Mouse (Mus musculus) olfactory bulb, adult 2 months (tissue): ENCODE measurements around the gene Bcl2l10. TPM values are rescaled to one million over a fixed set of nuclear protein-coding genes. Genes with fewer than 3 reads are reported as not detected.

Source experiments
- H3K27ac ChIP-seq: fragments of 200-500 bp; 2 replicates; pipeline ENCODE4 v1.5.1; 2012; ENCODE audit warnings: low read depth, low read length; ENCODE audit not compliant: insufficient read depth
- H3K4me1 ChIP-seq: fragments of 200-500 bp; 2 replicates; pipeline ENCODE4 v1.6.1; 2012; ENCODE audit warnings: low read length; ENCODE audit not compliant: control insufficient read depth, insufficient read depth
- H3K4me3 ChIP-seq: fragments of 200-500 bp; 2 replicates; pipeline ENCODE4 v1.5.1; 2012; ENCODE audit warnings: mild to moderate bottlenecking, low read depth, low read length, moderate library complexity; ENCODE audit not compliant: insufficient read depth
- CTCF ChIP-seq: fragments of 200-500 bp; IDR thresholded peaks from 2 replicates; pipeline ENCODE4 v1.5.1; 2012; ENCODE audit warnings: low read depth, mild to moderate bottlenecking, low read length, moderate library complexity; ENCODE audit not compliant: insufficient read depth
- POLR2A ChIP-seq: fragments of 200-500 bp; IDR thresholded peaks from 2 replicates; pipeline ENCODE4 v1.6.1; 2012; ENCODE audit warnings: mild to moderate bottlenecking, low read depth, low read length, moderate library complexity; ENCODE audit not compliant: insufficient read depth
- WGBS: fragments of 180-500 bp; shearing (Covaris S2); methylation state at CpG from one replicate; pipeline ENCODE4 v1.1.7; 2018; 5-methylcytosine and 5-hydroxymethylcytosine counted together
- polyA plus RNA-seq: library from polyadenylated mRNA; stranded (reverse); fragments of >200 nt; gene quantifications from 2 replicates; pipeline ENCODE4 v1.2.4, GENCODE M21; 2012; ENCODE audit warnings: low replicate concordance; ENCODE audit not compliant: missing spikeins, insufficient read depth, insufficient read length

Gene Bcl2l10
- polyA plus RNA-seq, 1 experiment, result not detected

DNA sequence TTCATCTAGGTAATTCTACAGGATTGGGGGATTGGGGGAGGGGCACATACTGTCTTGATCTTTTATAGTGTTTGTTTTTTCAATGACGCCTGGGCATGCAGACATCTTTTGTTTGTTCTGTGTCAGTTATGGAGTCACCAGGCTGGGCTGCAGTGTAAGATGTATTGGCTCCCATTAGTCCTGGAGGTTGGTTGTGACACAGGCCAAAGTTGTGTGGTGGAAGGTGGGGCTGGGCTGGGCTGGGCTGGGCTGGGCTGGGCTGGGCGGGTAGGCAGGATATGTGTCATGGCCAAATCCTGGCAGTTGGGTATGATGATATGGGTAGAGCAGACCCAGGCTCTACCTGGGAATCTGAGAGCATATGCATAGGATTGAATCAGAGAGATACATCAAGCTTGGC, 31.2 kb downstream of the Bcl2l10 start:
- Histone ChIP-seq H3K4me3 (no peak overlapping the region), H3K27ac (no peak overlapping the region), H3K4me1 (no peaks in the 10 kb centered on the region)
- TF ChIP-seq POLR2A, result no peak
- TF ChIP-seq CTCF, result no peak
- WGBS, result 88% methylated on average over 2 of the region's 2 CpGs

DNA sequence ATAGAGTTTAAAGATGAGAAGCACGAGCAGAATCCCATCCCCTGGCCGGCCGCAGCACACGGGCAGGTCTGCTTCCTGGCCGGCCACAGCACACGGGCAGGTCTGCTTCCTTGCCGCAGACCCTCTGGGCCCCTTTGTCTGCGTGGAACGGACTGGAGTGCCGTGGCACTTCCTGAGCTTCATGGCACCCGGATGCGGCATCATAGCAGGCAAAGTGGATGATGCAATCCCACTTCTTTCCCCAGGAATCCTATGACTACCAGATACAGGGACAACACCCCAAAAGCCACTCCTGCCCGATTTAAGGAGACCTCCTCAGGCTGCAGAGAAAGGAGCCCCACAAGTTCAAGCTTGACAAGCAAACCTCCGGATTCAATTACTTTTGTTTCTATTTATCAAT, 35.3 kb downstream of the Bcl2l10 start:
- no peak for TF ChIP-seq CTCF
- no peak for TF ChIP-seq POLR2A
- H3K4me3 ChIP-seq, result no peak overlapping the region
- 90% methylated on average over 14 of the region's 14 CpGs for WGBS
- H3K27ac ChIP-seq, result no peak overlapping the region
- no peaks in the 10 kb centered on the region for H3K4me1 ChIP-seq

DNA sequence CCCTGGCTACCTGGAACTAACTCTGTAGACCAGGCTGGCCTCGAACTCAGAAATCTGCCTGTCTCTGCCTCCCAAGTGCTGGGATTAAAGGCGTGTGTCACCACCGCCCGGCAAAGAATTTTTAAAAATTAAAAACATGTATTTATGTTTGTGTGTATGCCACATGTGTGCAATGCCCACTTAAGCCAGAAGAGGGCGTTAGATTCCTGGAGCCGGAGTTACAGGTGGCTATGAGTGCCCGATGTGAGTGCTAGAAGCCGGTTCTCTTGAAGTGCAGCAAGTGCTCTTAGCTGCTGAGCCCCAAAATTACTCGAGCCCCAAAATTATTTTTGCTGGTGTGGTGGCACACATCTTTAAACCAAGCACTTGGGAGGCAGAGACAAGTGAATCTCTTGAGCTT, 36.2 kb downstream of the Bcl2l10 start:
- Histone ChIP-seq H3K27ac (no peak overlapping the region), H3K4me1 (no peaks in the 10 kb centered on the region), H3K4me3 (no peak overlapping the region)
- 89% methylated on average over 9 of the region's 9 CpGs for WGBS
- TF ChIP-seq POLR2A (no peak), CTCF (no peak)

DNA sequence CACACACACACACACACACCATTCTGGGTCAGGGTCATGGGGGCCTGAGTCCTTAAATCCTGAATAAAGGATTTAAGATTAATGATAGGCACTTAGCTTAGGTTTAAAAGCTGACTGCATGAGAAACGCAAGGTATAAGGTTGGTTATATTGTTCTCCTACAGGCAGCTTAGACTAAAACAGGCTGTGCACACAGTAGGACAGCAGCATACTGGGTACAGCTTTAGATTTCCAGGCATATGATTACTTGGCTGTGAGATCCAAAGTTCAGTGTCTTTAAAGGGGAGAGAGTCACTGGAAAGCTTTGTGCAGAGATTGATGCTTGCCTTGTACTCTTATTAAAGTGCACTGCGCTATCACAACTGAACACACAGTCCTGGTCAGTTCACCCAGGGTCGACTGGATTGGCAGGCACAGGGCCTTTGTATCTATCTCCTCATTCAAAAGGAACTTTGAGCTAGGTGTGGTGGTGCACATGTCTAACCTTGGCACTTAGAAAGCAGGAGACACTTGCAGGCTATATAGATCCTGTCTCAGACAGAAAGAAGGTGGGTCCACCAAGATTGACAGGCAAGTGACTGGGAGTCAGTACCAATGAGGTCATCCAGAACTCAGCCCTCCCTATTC, 36.9 kb downstream of the Bcl2l10 start:
- WGBS, result 81% methylated on average over 3 of the region's 3 CpGs
- TF ChIP-seq POLR2A (no peak), CTCF (no peak)
- Histone ChIP-seq H3K4me3 (no peak overlapping the region), H3K4me1 (no peaks in the 10 kb centered on the region), H3K27ac (no peak overlapping the region)

DNA sequence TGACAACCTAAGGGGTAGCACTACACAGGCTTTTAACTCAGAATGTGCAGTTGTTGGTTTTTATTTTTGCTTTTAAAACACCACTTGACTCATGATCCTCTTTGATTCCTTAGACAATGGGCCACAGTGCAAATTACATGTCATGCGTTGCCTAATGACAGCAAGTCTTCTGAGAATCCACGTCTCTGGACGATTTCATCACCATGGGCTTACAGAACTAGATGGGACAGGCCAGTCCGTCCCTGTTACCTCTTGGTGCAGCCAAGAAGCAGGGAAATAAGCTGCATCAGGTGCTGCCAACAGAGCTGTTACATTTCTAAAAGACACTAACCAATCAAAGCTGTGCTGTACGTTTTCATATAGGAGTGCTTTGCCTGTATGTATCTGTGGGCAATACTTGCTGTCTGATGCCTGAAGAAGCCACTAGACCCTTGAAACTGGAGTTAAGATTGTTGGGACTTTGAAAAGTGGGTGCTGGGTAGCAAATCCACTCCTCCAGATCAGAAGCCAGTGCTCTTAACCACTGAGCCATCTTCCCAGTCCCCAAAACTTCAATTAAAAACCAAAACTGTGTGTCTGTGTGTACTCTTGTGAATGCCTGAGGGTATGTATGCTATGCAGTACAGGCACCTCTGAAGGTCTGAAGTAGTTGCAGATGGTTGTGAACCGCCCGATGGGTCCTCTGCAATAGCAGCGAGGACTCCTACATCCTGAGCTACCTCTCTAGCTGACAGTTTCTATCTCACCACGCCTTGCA, 37.8 kb downstream of the Bcl2l10 start:
- Histone ChIP-seq H3K4me1 (no peaks in the 10 kb centered on the region), H3K27ac (no peak overlapping the region), H3K4me3 (no peak overlapping the region)
- 74% methylated on average over 9 of the region's 9 CpGs for WGBS
- TF ChIP-seq CTCF (no peak), POLR2A (no peak)

DNA sequence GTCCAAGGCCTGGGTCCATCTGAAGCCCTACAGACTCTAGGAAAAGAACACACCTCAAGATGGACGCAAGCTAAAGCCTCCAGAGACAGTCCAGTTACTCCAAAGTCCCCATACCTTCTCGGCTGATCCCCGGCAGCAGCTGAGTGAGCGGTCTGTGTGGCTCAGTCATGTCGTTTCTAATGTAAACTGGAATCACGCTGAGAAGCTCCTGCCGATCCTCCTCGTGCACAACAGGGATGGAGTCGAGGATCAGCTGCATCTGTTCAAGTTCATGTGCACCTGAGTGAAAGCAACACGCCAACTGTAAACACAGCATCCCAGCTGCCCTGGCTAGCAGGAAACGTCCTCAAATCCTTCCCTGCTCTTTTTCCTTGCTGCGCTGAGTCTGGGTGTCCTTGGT, 45.7 kb downstream of the Bcl2l10 start:
- 76% methylated on average over 12 of the region's 12 CpGs for WGBS
- no peak for TF ChIP-seq CTCF
- no peak overlapping the region for H3K27ac ChIP-seq
- H3K4me1 ChIP-seq, result no peaks in the 10 kb centered on the region; the same call in 1 of the 2 replicates
- no peak overlapping the region for H3K4me3 ChIP-seq

DNA sequence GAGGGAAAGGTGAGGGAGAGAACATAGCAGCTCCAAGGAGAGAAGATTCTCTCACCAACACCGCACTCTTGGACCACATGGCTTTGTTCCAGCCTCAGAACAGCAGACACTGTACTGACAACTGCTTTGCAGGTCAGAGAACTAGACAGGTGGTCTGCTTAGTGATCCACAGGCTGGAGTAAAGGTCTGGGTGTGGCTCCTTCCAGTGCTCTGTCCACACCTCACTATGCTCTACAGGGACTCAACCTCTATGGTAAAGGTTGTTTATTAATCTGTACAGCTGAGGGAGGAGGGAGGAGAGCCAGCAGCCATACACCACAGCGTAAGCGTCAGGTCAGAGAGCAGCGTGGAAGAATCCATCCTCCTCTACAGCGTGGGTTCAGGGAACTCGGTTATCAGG, 48.4 kb downstream of the Bcl2l10 start:
- WGBS, result 92% methylated on average over 6 of the region's 6 CpGs
- H3K4me3 ChIP-seq, result no peak overlapping the region
- no peaks in the 10 kb centered on the region; the same call in 1 of the 2 replicates for H3K4me1 ChIP-seq
- TF ChIP-seq POLR2A (no peak), CTCF (no peak)
- no peak overlapping the region for H3K27ac ChIP-seq

DNA sequence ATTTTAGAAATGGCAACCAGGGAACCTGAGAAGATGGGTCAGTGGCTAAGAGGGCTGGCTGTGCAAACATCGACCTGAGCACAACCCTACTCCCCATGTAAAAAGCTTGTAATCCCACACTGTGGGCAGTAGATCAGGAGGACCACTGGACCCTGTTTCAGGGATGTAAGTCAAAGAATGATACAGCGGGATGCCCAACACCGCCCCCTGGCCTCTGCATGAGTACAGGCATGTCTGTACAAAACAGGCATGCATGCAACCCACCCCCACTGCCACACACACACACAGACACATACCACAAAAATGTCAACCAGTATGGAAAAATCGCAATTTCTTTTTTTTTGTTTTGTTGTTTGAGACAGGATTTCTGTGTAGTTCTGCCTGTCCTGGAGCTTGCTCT, 51.5 kb downstream of the Bcl2l10 start:
- TF ChIP-seq CTCF, result no peak
- no peak for TF ChIP-seq POLR2A
- H3K4me1 ChIP-seq, result peaks cover 10% of the 10 kb centered on the region
- H3K27ac ChIP-seq, result no peak overlapping the region
- H3K4me3 ChIP-seq, result no peak overlapping the region
- WGBS, result 96% methylated on average over 4 of the region's 4 CpGs

DNA sequence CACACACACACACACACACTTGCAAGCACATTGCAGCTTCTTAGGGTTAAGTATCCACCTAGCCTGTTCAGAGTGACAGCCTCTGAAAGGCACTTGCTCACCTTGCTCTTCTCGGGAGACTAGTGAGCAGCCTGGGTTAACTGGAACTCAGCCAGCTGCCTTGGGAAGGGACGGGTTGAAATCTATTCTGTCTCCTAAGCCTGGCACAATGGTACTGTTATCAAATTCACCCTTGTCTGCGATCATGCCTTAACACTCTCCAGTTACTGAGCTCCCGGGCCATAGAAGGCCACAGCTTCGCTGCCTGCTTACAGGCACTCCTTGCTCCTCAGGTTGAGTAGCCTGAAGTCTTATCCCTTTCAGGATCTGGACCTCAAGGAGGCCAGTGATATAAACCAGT, 53.1 kb downstream of the Bcl2l10 start:
- Histone ChIP-seq H3K4me1 (peaks cover 10% of the 10 kb centered on the region), H3K27ac (no peak overlapping the region), H3K4me3 (no peak overlapping the region)
- TF ChIP-seq POLR2A (no peak), CTCF (no peak)
- 65% methylated on average over 5 of the region's 5 CpGs for WGBS

Other genes with a start within 250 kb of the Bcl2l10 start
- gene Myo5c, start 115.7 kb upstream of the Bcl2l10 start, polyA plus RNA-seq, result not detected in 2 replicates
- not detected in 2 replicates for gene Gnb5, start 41.5 kb upstream of the Bcl2l10 start, polyA plus RNA-seq
- gene Mapk6, start 62.2 kb downstream of the Bcl2l10 start, polyA plus RNA-seq, result not detected in 2 replicates
- gene Leo1, start 93.8 kb downstream of the Bcl2l10 start, polyA plus RNA-seq, result not detected in 2 replicates
- not detected in 2 replicates for gene Tmod3, start 211.9 kb downstream of the Bcl2l10 start, polyA plus RNA-seq